Mouse (Mus musculus): ENCODE data around the gene Rpap3.

The Rpap3 gene

DNA sequence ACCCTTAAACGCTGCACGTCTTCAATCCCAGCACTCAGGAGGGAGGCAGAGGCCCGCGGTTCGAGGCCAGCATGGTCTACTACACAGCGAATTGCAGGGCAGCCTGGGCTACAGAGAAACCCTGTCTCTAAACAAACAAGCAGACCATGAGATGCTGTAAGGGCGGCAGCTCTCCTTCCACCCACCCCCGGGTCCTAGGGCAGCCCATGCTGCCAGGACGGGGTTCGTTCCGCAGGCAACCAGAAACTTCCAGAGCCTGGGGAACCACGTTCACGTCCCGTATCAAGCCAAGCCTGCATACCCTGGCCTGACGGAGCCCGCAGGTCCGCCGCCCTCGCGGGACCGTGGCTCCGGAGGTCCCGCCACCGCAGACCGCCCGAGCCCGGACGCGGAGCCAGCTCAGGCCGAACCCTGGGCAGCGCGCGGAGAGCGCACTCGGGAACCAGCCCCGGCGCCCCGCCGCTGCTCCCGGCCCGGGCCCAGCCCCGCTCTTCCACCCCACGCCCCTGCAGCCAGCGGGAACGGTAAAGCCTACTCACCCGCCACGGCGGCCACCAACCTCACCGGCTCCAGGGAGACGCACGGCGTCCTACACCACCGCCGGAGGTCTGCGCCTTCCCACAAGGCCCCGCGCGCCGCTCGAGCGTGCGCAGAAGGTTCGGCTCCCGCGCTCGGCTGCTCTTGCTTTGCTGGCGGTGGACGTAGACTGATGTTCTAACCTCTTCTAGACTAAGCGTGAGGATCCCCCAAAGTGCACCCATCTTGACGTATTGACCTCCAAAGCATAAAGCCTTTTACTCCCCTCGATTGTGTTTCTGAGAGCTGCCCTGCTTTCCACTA, at the start of gene Rpap3:
Gene Rpap3, minus strand, starts transcription at position 615 of the 840 bp plus-strand sequence.
- in situ Hi-C loops (cut with MboI, MseI) = no loop called here

DNA sequence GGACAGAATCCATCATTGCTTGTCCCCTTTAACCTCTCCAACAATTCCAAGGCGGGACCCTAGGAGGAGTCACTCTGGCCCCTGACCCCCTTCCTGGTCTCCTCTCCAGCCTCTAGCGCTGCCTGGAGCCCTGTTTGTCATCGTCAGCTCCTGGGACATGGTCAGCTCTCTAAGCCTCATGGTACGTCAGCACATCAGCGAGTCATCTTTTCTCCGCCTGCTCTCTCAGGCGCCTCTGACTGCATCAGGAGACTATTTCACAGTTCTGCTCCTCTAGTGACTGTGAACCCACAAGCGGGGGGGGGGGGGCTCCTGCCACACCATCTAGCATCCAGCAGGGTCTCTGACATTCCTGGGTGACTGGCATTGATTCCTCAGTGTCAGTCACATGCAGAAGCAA, 49.7 kb upstream of the Rpap3 start:
- in situ Hi-C loops (cut with MboI, MseI) = loop anchor here (5.0 to 10.0 kb wide), 2 partner anchors 43 to 421 kb away; no protein-coding TSS in a partner anchor

DNA sequence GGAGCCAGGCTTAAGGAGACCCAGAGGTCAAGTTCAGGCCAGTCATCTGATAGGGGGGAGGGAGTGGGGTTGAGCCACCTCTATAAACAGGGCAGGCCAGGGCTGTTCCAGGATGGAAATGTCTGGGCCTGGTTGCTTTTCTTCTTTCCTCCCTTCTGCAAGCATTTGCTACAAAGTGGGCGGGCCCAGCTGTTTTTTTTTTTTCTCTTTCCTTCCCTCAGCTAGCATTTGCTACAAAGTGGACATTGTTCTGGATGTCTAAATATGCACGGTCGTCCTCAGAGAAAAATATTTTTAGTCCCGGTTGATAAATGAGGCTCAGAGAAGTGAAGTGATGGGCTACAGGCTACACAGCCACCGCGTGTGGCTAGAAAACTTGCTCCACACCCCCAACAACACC, 48.9 kb upstream of the Rpap3 start:
- in situ Hi-C loops (cut with MboI, MseI) = loop anchor here (10.0 kb wide), 1 partner anchor 420 kb away; no protein-coding TSS in a partner anchor

GRCm38 (mm10) chr15:97752491-97752890, 46.9 kb upstream of the Rpap3 start:
- in situ Hi-C loops (cut with MboI, MseI) = loop anchor here (10.0 kb wide), 1 partner anchor 418 kb away; no protein-coding TSS in a partner anchor

DNA sequence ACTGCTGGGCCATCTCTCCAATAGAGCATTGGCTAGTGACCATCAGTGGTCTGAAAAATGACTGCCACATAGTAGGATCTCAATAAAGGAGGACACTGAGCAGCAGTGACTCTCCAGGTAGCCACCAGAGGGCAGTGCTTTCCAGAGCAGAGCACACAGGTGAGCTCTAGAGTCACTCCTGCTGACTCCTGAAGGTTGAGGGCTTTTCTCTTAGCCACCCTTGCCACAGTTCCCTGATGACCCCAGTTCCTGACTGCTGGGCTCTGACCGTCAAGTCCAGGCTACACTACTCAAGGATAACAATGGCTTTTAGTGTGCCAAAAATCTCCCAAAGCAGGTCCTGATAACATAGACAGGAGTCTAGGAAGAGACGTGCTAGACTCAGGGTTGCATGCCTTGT, 46.1 kb upstream of the Rpap3 start:
- in situ Hi-C loops (cut with MboI, MseI) = loop anchor here (10.0 kb wide), 1 partner anchor 417 kb away; no protein-coding TSS in a partner anchor

DNA sequence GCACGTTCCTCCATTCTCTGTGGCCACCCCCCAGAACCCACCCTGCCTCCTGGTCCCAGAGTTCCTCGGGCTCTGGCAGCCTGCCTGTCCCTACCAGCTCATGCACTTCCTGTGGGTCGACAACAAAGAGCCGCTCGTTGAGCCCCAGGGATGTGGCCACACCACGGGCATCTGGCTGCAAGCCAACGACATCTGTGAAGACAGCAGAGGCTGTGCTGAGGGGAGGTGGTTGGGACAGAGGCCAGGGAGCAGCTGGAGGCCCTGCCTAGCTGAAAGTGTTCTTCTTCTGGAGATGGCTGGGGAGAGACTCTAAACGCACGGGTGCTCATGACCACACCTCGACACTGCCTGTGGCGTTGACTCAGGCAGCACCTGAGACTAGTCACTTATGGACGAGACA, 45.1 kb upstream of the Rpap3 start:
- in situ Hi-C loops (cut with MboI, MseI) = loop anchor here (10.0 kb wide), 1 partner anchor 416 kb away; no protein-coding TSS in a partner anchor

DNA sequence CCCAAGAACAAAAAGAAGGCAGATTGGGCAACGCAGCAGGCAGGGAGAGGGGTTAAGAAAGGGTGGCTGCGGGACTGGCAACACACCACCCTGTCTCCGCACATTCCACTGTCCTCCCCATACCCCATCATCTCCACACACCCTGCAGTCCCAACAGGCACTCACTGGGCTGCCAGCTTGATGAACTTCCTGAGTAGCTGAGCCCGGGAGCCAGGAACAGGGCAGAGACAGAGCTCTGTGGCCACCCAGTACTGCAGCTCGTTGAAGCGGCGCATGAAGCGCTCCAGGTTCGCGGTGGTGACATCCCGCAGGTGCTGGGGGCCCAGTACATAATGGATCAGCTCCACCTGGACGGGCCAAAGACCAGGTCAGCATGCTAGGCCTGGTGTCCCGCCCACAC, 44.2 kb upstream of the Rpap3 start:
- in situ Hi-C loops (cut with MboI, MseI) = loop anchor here (10.0 kb wide), 1 partner anchor 415 kb away; no protein-coding TSS in a partner anchor

DNA sequence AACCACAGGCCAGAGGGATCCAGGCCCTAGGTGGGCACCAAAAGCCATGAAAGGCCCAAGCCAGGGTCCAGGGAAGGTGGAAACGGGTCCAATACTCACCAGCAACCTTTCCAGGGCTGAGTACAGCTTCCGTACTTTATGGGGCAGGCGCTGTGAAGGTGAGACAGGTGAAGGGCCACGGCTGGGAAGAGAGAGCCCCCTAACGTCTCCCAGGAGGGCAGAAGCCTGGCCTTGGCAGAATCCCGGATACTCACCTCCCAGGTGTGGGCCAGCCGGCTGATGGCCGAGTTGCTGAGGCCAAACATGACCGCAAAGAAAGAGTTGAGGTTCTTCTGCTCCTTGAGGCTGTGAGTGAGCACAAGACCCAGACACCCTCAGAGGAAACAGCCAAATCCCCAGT, 43.8 kb upstream of the Rpap3 start:
- in situ Hi-C loops (cut with MboI, MseI) = no loop called here

DNA sequence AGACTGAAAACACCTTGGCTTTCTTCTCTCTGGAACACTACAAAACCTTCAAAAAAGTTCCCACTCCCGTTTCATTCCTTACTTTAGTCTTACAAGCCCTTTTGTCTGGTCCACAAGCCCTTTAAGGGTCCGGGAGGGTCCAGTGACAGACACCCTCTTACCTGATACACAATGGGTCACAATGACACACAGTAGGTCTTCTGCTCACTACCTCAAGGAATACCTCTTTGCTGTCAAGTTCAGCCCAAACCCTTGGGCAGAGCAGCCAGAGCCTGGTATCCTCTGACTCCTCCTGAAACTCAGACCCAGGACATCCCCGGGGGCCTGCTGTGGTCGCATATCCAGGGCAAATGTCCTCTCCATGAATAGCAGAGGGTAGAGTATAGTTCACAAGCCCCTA, 43.3 kb upstream of the Rpap3 start:
- in situ Hi-C loops (cut with MboI, MseI) = no loop called here

DNA sequence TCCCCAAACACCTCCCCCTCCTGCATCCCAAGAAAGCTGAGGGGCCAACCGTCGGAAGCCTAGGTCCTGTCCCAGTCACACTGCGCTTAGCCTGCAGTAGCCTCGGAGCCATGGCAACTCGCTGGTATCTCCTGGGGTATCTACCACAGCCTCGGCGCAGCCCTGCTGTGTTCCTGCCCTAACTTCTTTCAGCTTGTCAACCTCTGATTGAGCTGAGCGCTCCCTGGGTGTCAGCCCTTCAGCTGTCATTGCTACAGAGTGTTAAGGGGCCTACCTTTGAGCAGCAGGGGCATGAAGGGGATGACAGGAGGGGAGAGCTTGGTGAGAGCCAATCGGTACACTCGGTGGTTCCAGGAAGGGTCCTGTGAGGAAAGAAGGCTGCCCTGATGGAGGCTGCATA, 42.7 kb upstream of the Rpap3 start:
- in situ Hi-C loops (cut with MboI, MseI) = no loop called here

GRCm38 (mm10) chr15:97747486-97747885, 41.9 kb upstream of the Rpap3 start:
- in situ Hi-C loops (cut with MboI, MseI) = no loop called here

GRCm38 (mm10) chr15:97746748-97747147, 41.1 kb upstream of the Rpap3 start:
- in situ Hi-C loops (cut with MboI, MseI) = no loop called here

- in situ Hi-C loops (cut with MboI, MseI) = no loop called here
These were observed 40.7 kb upstream of the Rpap3 start for GRCm38 (mm10) chr15:97746278-97746677.

DNA sequence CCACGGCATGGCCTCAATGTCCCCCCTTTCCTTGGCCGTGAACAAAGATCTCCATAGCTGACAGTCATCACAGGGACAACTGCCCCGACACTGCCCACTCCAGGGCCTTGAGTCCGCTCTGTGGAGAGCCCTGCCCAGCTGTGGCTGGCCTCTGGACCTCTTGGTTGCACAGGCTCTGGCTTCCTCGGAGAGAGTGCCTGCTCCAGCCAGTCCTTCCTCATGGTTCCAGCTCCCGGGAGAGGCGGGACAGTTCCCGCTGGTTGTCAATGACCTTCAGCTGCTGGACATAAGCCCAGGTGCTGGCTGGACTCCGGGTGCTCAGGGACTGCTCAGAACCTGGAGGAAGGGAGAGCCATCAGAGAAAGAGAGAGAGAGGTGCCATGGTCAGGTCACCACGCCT, 39.7 kb upstream of the Rpap3 start:
- in situ Hi-C loops (cut with MboI, MseI) = no loop called here

GRCm38 (mm10) chr15:97744930-97745329, 39.3 kb upstream of the Rpap3 start:
- in situ Hi-C loops (cut with MboI, MseI) = loop anchor here (5.0 kb wide), 1 partner anchor 112 kb away; no protein-coding TSS in a partner anchor

GRCm38 (mm10) chr15:97743961-97744525, 38.4 kb upstream of the Rpap3 start:
- in situ Hi-C loops (cut with MboI, MseI) = loop anchor here (5.0 kb wide), 1 partner anchor 113 kb away; no protein-coding TSS in a partner anchor

GRCm38 (mm10) chr15:97743210-97743609, 37.6 kb upstream of the Rpap3 start:
- in situ Hi-C loops (cut with MboI, MseI) = loop anchor here (5.0 kb wide), 1 partner anchor 114 kb away; no protein-coding TSS in a partner anchor

DNA sequence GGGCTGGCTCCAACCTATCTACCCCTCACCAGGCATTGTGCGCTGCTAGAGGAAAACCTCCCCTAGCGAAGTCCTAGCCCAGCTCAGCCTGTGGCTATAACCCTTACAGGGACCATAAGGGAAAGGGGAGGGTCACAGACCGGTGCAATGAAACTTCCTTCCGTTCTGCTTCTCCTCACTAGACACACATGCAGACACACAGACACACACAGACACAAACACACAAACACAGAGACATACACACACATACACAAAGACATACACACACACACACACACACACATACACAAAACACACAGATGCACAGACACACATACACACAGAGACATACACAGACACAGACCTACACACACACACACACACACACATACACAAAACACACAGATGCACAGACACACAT, 37.0 kb upstream of the Rpap3 start:
- in situ Hi-C loops (cut with MboI, MseI) = loop anchor here (5.0 kb wide), 1 partner anchor 115 kb away; no protein-coding TSS in a partner anchor

GRCm38 (mm10) chr15:97742074-97742473, 36.4 kb upstream of the Rpap3 start:
- in situ Hi-C loops (cut with MboI, MseI) = loop anchor here (5.0 kb wide), 1 partner anchor 115 kb away; no protein-coding TSS in a partner anchor

DNA sequence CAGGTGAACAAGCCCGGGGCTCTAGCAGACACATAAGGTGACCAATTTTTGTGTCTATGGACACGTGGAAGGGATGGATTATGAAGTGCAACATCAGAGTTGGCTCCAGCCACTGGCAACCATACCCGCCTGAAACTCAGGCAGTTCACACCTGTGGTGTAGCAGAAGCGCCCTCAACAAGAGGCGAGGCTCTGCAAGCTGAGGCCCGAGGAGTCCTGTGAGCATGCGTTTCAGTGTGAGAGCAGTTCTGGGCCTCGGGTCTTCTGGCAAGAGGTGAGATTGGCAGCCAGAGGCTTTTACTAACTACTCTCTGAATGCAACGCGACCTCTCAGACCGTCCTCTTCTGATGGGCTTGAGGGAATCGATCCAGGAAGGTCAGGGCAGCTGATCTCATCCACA, 36.0 kb upstream of the Rpap3 start:
- in situ Hi-C loops (cut with MboI, MseI) = loop anchor here (5.0 kb wide), 1 partner anchor 116 kb away; no protein-coding TSS in a partner anchor

GRCm38 (mm10) chr15:97740283-97740732, 34.7 kb upstream of the Rpap3 start:
- in situ Hi-C loops (cut with MboI, MseI) = loop anchor here (5.0 kb wide), 1 partner anchor 117 kb away; no protein-coding TSS in a partner anchor

- in situ Hi-C loops (cut with MboI, MseI) = no loop called here
These were observed 33.3 kb upstream of the Rpap3 start for GRCm38 (mm10) chr15:97738923-97739322.
